Mouse (Mus musculus) hindbrain, embryonic 12.5 days (tissue): ENCODE measurements around the gene Per1. TPM values are rescaled to one million over a fixed set of nuclear protein-coding genes. Genes with fewer than 3 reads are reported as not detected.

ENCODE experiments used
- ATAC-seq: fragments of 200-750 bp; cut with Nextera tagmentation; 2 replicates; pipeline ENCODE4 v1.8.0; 2017; ENCODE audit warnings: moderate TSS enrichment; ENCODE audit not compliant: low FRiP score
- H3K27ac ChIP-seq: fragments of 300-500 bp; sonication (generic); 2 replicates; pipeline ENCODE4 v1.5.1; 2016; ENCODE audit warnings: mild to moderate bottlenecking
- H3K27me3 ChIP-seq: fragments of 300-500 bp; sonication (generic); 2 replicates; pipeline ENCODE4 v1.6.1; 2016; ENCODE audit warnings: mild to moderate bottlenecking
- H3K36me3 ChIP-seq: fragments of 300-500 bp; sonication (generic); 2 replicates; pipeline ENCODE4 v1.6.1; 2016; ENCODE audit warnings: mild to moderate bottlenecking
- H3K4me1 ChIP-seq: fragments of 300-500 bp; sonication (generic); 2 replicates; pipeline ENCODE4 v1.6.1; 2016
- H3K4me2 ChIP-seq: fragments of 300-500 bp; sonication (generic); replicated peaks from 2 replicates; pipeline ENCODE4 v1.6.1; 2016; ENCODE audit warnings: mild to moderate bottlenecking
- H3K4me3 ChIP-seq: fragments of 300-500 bp; sonication (generic); 2 replicates; pipeline ENCODE4 v1.5.1; 2016; ENCODE audit warnings: mild to moderate bottlenecking
- H3K9ac ChIP-seq: fragments of 300-500 bp; sonication (generic); 2 replicates; pipeline ENCODE4 v1.6.1; 2016; ENCODE audit warnings: mild to moderate bottlenecking, moderate library complexity
- H3K9me3 ChIP-seq: fragments of 300-500 bp; sonication (generic); replicated peaks from 2 replicates; pipeline ENCODE4 v1.6.1; 2016; ENCODE audit warnings: mild to moderate bottlenecking
- WGBS: fragments of 180-500 bp; shearing (Covaris S2); methylation state at CpG from one replicate; pipeline ENCODE4 v1.1.7; 2016; 5-methylcytosine and 5-hydroxymethylcytosine counted together
- polyA plus RNA-seq: library from polyadenylated mRNA; unstranded; fragments of >200 nt; fragmentation: Nextera tagmentation; extraction: Ambion mirVana; gene quantifications from 2 replicates; pipeline ENCODE4 v1.2.1, GENCODE M21; 2016

Gene Per1
- polyA plus RNA-seq, 1 experiment from 2014 or later: 9.8 TPM

DNA sequence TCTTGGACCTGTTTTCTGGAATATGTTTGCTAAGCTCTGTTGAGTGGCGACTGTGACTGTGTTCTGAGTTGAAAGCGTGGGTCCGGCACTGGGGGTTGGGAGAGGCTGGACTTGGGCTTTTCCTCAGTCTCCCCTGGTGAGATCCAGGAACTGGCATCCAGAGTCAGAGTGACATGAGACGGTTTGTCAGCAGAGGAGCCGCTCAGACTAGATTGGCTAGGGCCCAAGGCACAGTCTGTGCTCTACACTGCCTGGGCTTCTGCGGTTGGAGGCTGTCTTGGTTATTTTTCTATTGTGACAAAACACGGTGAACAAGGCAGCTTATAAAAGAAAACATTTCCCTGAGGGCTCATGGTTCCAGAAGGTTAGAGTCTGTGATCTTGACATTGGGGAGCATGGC is 52.5 kb downstream of the Per1 start:
- no peak overlapping the region for H3K27ac ChIP-seq
- H3K4me2 ChIP-seq: no peak overlapping the region
- H3K9me3 ChIP-seq: no peaks in the 10 kb centered on the region
- no peak overlapping the region for H3K9ac ChIP-seq
- no peak overlapping the region for H3K4me3 ChIP-seq
- H3K27me3 ChIP-seq: peaks cover 10% of the 10 kb centered on the region
- ATAC-seq: no peak
- no peaks in the 10 kb centered on the region for H3K4me1 ChIP-seq
- H3K36me3 ChIP-seq: no peaks in the 10 kb centered on the region
- 77% methylated on average over 7 of the region's 7 CpGs for WGBS

DNA sequence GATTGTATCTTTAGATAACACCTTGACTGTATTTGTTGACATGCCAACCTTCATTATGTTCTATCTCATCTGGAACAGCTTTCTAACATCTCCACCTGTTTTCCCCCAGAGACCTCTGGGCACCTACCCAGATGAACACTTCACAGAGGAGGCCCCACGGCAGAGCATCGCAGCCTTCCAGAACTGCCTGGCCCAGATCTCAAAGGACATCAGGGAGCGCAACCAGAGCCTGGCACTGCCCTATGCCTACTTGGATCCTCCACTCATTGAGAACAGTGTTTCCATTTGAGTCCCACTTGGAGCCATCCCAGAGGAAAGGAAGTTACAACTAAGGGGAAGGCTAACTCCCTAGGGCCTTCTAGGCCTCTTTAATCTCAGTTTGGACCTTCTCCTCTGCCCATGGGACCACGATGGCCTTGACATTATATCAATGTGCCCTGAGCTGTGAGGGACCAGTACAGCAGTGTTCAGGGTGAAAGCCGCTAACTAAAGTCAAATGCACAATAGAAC is 53.5 kb downstream of the Per1 start:
- Histone ChIP-seq H3K27me3 (peaks cover 11% of the 10 kb centered on the region), H3K27ac (no peak overlapping the region), H3K36me3 (no peaks in the 10 kb centered on the region), H3K4me1 (no peaks in the 10 kb centered on the region), H3K4me3 (no peak overlapping the region), H3K9ac (no peak overlapping the region), H3K4me2 (no peak overlapping the region), H3K9me3 (no peaks in the 10 kb centered on the region)
- no peak for ATAC-seq
- 85% methylated on average over 5 of the region's 5 CpGs for WGBS

DNA sequence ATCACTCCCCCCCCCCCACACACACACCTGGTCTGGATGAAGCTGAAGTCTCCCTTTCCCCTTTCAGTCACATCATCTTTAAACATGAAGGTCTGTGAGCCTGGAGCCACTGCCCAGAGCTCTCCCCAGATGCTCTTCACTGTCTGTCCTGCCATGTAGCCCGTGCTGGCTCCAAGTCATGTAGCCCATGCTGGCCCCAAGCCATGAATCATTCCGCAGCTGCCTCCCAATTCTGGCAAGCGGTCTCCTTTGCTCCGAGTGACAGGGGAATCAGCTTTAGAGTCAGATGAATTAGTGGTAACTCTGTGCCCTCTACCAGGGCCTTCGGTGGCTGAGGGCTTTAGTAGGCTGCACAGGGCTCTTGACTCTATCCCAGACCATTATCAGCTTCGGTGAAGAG is 54.7 kb downstream of the Per1 start:
- 81% methylated on average over 6 of the region's 6 CpGs for WGBS
- Histone ChIP-seq H3K4me1 (no peaks in the 10 kb centered on the region), H3K27ac (no peak overlapping the region), H3K9ac (no peak overlapping the region; the same call in 1 of the 2 replicates), H3K9me3 (no peaks in the 10 kb centered on the region), H3K4me3 (no peak overlapping the region), H3K27me3 (peaks cover 14% of the 10 kb centered on the region), H3K4me2 (no peak overlapping the region), H3K36me3 (no peaks in the 10 kb centered on the region)
- ATAC-seq: no peak

DNA sequence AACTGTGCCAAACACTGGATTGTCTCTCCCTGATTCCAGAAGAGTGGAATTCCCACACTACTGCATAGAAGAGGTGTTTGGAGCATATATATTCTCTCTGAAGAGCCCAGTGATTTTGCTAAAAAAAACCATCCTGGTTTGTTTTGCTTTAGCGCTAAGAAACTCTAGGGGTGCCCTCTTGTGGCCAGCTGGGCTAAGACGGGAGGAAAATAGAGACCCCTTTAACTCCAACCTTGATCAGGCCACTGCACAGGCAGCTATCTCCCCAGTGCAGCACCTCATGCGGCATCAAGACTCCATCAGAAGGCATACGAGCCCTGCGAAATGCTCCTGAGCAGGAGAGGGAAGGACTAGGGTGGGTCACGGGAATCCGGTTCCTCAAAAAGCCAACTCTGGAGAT is 55.4 kb downstream of the Per1 start:
- Histone ChIP-seq H3K4me3 (no peak overlapping the region), H3K9me3 (no peaks in the 10 kb centered on the region), H3K4me2 (peak overlapping the region; percentile 20; the same call in 1 of the 2 replicates), H3K4me1 (no peaks in the 10 kb centered on the region), H3K36me3 (no peaks in the 10 kb centered on the region), H3K9ac (no peak overlapping the region), H3K27me3 (peaks cover 18% of the 10 kb centered on the region), H3K27ac (no peak overlapping the region)
- no peak for ATAC-seq
- 8% methylated on average over 7 of the region's 7 CpGs for WGBS

DNA sequence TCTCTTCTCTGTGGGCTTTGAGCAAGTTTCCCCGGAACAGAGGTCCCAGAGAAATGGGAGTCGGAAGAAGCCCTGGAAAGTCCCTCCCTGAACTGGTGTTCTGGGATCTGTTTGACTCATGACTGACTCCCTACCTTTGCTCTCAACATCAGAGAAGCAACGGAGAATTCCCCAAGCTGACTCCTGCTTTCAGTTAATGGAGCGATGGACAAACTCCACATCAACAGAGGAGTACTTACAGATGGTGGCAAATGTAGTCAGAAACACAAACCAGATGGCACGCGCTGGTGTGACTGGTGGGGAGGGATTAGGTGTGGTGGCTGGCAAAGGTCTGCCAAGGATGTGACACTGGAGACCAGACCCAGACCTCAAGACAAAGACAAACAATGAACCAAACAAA is 56.0 kb downstream of the Per1 start:
- Histone ChIP-seq H3K9ac (no peak overlapping the region), H3K36me3 (no peaks in the 10 kb centered on the region)

DNA sequence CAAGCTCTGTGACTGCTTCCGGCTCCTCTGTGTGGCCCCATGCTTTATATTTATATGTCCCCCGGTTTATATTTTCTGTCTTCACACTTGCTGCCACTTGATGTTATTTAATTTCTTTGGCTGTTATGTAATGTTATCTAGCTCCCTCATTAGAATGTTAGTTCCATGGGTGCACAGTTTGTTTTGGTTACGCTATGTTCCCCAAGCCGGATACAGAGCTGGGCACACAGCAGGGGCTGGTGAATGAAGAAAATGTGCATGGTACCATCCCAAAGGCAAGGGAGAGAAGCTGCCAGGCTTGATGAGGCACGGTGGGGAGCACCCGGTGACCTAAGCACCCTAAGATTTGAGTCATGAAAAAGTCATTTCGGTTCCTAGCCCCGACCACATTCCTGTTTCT is 58.8 kb downstream of the Per1 start:
- H3K4me1 ChIP-seq: peaks cover 10% of the 10 kb centered on the region
- H3K27me3 ChIP-seq: peaks cover 46% of the 10 kb centered on the region
- no peaks in the 10 kb centered on the region for H3K36me3 ChIP-seq
- no peak overlapping the region for H3K4me2 ChIP-seq
- H3K9ac ChIP-seq: no peak overlapping the region
- no peak for ATAC-seq
- 86% methylated on average over 8 of the region's 8 CpGs for WGBS
- no peak overlapping the region for H3K4me3 ChIP-seq
- H3K9me3 ChIP-seq: no peaks in the 10 kb centered on the region
- H3K27ac ChIP-seq: no peak overlapping the region

More for the DNA sequence above, 56.0 kb downstream of the Per1 start:
- Histone ChIP-seq H3K4me2 (peak overlapping the region; percentile 20; the same call in 1 of the 2 replicates), H3K4me3 (no peak overlapping the region), H3K27ac (no peak overlapping the region), H3K4me1 (no peaks in the 10 kb centered on the region), H3K27me3 (peaks cover 20% of the 10 kb centered on the region), H3K9me3 (no peaks in the 10 kb centered on the region)
- WGBS: 68% methylated on average over 6 of the region's 6 CpGs
- ATAC-seq: no peak

DNA sequence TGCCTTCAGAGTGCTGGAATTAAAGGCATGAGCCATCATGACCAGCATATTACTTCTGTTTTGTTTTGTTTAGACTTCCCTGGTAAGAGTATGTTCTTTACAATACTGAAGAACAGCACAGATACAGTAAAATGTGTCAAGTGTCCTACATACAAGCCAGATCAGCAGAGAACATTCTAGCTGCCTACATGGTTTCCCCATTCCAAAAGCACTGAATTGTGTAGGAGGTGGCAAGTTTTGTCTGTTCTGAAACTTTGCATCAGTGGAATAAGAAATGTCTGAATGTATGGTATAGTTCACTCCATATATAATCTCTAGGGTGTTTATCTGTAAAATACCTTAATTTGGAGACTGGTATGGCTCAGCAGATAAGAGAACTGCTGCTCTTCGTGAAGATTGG is 60.3 kb downstream of the Per1 start:
- Histone ChIP-seq H3K27me3 (peaks cover 46% of the 10 kb centered on the region), H3K27ac (no peak overlapping the region), H3K4me3 (no peak overlapping the region), H3K36me3 (no peaks in the 10 kb centered on the region), H3K9me3 (no peaks in the 10 kb centered on the region), H3K4me1 (peaks cover 10% of the 10 kb centered on the region), H3K9ac (no peak overlapping the region), H3K4me2 (no peak overlapping the region)
- 48% methylated on average over 1 of the region's 1 CpGs for WGBS
- no peak for ATAC-seq

DNA sequence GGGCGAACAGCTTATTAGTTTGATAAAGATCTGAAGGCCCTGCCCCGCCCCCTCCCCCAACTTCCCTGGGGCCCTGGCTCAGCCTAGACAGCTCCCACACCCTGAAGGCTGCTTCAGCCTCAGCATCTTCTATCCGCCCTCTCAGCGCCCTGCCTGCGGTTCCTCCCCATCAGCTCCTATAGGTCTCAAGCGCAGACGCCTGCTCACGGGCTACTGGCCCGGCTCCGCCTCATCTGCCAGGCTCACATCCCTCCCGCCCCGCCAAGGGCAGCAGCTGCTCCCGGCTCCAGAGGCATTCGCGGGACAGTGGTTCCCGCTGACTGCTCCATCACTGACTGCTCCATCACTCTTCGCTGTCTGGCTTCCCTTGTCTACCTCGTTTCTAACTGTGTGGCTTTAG is 61.8 kb downstream of the Per1 start, which contains the start of gene Alox12b:
Gene Alox12b (plus strand): TSS at position 190 of the 400 bp plus-strand sequence.
- peaks cover 10% of the 10 kb centered on the region for H3K4me1 ChIP-seq
- peak within 1 kb of the TSS; percentile 48 for H3K4me2 ChIP-seq
- H3K27me3 ChIP-seq: peaks cover 51% of the 10 kb centered on the region
- no peaks in the 10 kb centered on the region for H3K9me3 ChIP-seq
- H3K36me3 ChIP-seq: no peaks in the 10 kb centered on the region
- H3K4me3 ChIP-seq: peak within 1 kb of the TSS; percentile 22
- 2% methylated on average over 18 of the region's 18 CpGs for WGBS
- no peak within 1 kb of the TSS; the same call in 1 of the 2 replicates for H3K9ac ChIP-seq
- H3K27ac ChIP-seq: no peak within 1 kb of the TSS
- ATAC-seq: peak; percentile 78

Other genes with a start within 250 kb of the Per1 start
- 76.2 and 77.1 TPM in 2 replicates for gene Ndel1, start 223.4 kb upstream of the Per1 start, polyA plus RNA-seq
- gene Rnf222, start 206.7 kb upstream of the Per1 start, polyA plus RNA-seq: 0.07 TPM in 1 of 2 replicates, not detected in the other
- 624 and 749 TPM in 2 replicates for gene Rpl26, start 193.6 kb upstream of the Per1 start, polyA plus RNA-seq
- 0.36 TPM in 1 of 2 replicates, not detected in the other for gene Odf4, start 168.1 kb upstream of the Per1 start, polyA plus RNA-seq
- 8.5 TPM in 2 replicates for gene Arhgef15, start 137.7 kb upstream of the Per1 start, polyA plus RNA-seq
- 2.3 TPM in 2 replicates for gene Slc25a35, start 127.1 kb upstream of the Per1 start, polyA plus RNA-seq
- 34.4 and 38.3 TPM in 2 replicates for gene Rangrf, start 120.0 kb upstream of the Per1 start, polyA plus RNA-seq
- 27.8 and 31.0 TPM in 2 replicates for gene Pfas, start 86.8 kb upstream of the Per1 start, polyA plus RNA-seq
- gene Ctc1, start 79.3 kb upstream of the Per1 start, polyA plus RNA-seq: 64.8 and 66.4 TPM in 2 replicates
- 95.5 and 100 TPM in 2 replicates for gene Aurkb, start 49.6 kb upstream of the Per1 start, polyA plus RNA-seq
- 15.8 and 16.6 TPM in 2 replicates for gene Borcs6, start 35.5 kb upstream of the Per1 start, polyA plus RNA-seq
- gene Tmem107, start 24.4 kb upstream of the Per1 start, polyA plus RNA-seq: 39.4 and 45.1 TPM in 2 replicates
- 140 and 159 TPM in 2 replicates for gene Vamp2, start 6.7 kb upstream of the Per1 start, polyA plus RNA-seq
- 0.25 and 0.49 TPM in 2 replicates for gene Hes7, start 25.2 kb downstream of the Per1 start, polyA plus RNA-seq
- gene 9130213A22Rik, start 27.4 kb downstream of the Per1 start, polyA plus RNA-seq: 0.26 and 0.29 TPM in 2 replicates
- gene Aloxe3, start 30.7 kb downstream of the Per1 start, polyA plus RNA-seq: 0.41 and 0.65 TPM in 2 replicates
- gene Alox12b, start 61.8 kb downstream of the Per1 start, polyA plus RNA-seq: 0.12 TPM in 2 replicates
- gene Alox8, start 102.6 kb downstream of the Per1 start, polyA plus RNA-seq: 0.06 and 0.07 TPM in 2 replicates
- gene Gucy2e, start 141.8 kb downstream of the Per1 start, polyA plus RNA-seq: 0.04 and 0.13 TPM in 2 replicates
- 30.2 and 37.0 TPM in 2 replicates for gene Cntrob, start 228.6 kb downstream of the Per1 start, polyA plus RNA-seq
- 165 and 191 TPM in 2 replicates for gene Trappc1, start 228.8 kb downstream of the Per1 start, polyA plus RNA-seq
- gene Kcnab3, start 231.0 kb downstream of the Per1 start, polyA plus RNA-seq: 5.0 and 5.4 TPM in 2 replicates
- gene Rnf227, start 245.2 kb downstream of the Per1 start, polyA plus RNA-seq: 49.0 and 54.6 TPM in 2 replicates